Mouse (Mus musculus) cortical plate, adult 2 months (tissue): Measurements from ENCODE around the gene Sbno2.

Source experiments
- CTCF ChIP-seq: fragments of 200-500 bp; IDR thresholded peaks from 2 replicates; pipeline ENCODE4 v1.5.1; 2011; ENCODE audit warnings: mild to moderate bottlenecking, control low read depth, low read length; ENCODE audit not compliant: insufficient read depth; ENCODE audit errors: extremely low read depth
- POLR2A ChIP-seq: fragments of 200-500 bp; IDR thresholded peaks from 2 replicates; pipeline ENCODE4 v1.6.1; 2011; ENCODE audit warnings: mild to moderate bottlenecking, low read length, control low read depth; ENCODE audit not compliant: insufficient read depth; ENCODE audit errors: extremely low read depth

DNA sequence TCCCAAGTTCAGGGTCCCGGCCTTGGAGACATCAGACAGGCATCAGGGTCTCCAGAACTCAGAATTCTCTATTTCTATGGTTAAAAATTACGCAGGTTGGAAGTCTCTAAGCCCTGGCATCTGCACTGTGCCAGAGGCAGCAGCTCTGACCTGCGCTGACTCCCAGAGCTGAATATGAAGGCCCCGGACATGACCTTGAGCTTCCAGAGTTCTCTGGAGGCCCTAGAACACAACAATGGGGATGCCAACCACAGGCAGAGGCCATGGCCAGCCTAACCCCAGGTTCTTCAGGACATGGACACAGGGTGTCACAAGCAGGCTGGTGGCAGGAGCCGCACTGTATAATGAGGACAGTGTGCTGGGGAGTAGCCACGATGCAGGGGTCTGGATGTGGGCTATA, 11.3 kb downstream of the Sbno2 start:
- TF ChIP-seq CTCF (no peak), POLR2A (no peak)
